Mouse (Mus musculus): ENCODE measurements around the gene Tmem169. TPM values are rescaled to one million over a fixed set of nuclear protein-coding genes. Genes with fewer than 3 reads are reported as not detected.

Gene Tmem169
- total RNA-seq, 2 experiments from 2014 or later, result 0.16 to 0.53 TPM

DNA sequence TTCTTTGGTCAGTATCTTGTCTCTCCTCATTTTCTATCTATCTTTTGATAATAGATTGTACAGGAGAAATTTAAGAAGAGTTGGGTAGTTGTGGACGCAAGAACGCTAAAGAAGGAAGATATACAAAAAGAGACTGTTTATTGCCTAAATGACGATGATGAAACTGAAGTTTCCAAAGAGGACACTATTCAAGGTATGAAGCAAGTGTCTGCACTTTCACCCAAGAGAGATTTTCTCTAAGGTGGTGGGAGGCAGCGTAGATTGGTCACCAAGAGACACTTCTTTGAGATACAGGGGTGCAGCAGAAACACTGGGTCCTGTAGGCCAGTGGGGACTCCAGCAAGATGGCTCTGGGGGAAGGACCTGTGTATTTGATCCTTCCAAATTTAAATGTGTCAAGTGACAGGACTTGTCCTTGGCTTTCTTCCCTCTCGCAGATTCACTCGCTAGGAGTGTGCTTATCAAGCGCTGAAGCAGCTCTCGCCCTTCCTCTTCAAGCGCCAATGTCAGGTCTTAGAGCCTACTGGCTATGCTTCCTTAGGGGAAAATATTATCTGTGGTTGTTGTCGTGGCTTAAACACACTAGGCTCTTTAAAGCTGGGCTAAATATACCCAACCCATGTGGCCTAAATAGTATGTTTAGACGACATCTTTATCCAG, 42.1 kb downstream of the Tmem169 start:
- DNase-seq, result no peak

DNA sequence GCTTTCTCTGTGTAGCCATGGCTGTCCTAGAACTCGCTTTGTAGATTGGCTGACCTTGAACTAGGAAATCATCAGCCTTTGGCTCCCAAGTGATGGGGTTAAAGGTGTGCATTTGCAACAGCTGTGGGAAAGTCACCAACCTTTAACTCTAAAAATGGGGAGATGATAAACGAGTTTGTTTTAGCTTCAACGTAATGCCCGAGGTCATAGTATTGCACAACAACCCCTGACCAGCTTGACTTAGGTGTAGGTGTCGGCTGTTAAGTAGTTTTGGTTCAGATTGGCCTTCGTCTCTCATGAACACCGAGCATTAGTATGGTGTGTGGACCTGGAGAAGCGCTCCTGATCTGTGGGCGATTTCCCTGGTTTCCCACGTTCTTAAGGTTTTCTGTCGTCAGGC, 50.6 kb downstream of the Tmem169 start:
- DNase-seq, result no peak

GRCm38 (mm10) chr1:72336780-72337179, 52.6 kb downstream of the Tmem169 start:
- no peak for DNase-seq

GRCm38 (mm10) chr1:72338341-72338740, 54.2 kb downstream of the Tmem169 start:
- DNase-seq, result no peak

DNA sequence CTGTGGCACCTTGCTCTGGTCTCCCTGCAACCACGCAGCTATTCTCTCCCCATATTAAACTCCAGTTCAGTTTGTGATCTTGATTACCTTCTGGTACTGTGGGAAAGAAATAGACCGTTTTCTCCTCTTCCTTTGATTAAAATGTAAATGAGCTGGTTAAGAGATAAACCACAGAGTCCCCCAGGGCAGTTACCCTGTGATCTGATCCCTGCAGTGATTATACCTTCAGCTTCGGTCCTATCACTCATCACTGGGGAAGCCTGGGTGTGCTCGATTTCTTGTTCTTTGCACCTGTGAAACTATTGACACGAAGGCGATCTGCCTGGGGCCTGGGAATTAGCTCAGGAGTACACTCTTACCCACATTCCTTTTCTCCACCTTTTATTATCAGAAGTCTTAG, 63.7 kb downstream of the Tmem169 start:
- DNase-seq, result no peak

Other genes starting within 250 kb of the Tmem169 start
- gene Mreg, start 72.1 kb upstream of the Tmem169 start, total RNA-seq (2021), result 1 to 10 TPM; 1.2 to 1.8 TPM
- 10 to 100 TPM; 21.8 to 28.2 TPM for gene Pecr, start 55 bp upstream of the Tmem169 start, total RNA-seq (2021)
- 10 to 100 TPM; 11.0 to 13.0 TPM for gene Xrcc5, start 23.1 kb downstream of the Tmem169 start, total RNA-seq (2021)

All from adrenal gland, postnatal 36 days (tissue).